Mouse (Mus musculus): ENCODE measurements around the gene Etaa1. TPM values are rescaled to one million over a fixed set of nuclear protein-coding genes. Genes with fewer than 3 reads are reported as not detected.
A peak's percentile ranks its signal among the peaks of the same experiment; 100 is the strongest.

Gene Etaa1
- 12.6 and 13.5 TPM in 2 replicates for polyA plus RNA-seq (2015; fragmentation: Nextera tagmentation; extraction: Ambion mirVana)

DNA sequence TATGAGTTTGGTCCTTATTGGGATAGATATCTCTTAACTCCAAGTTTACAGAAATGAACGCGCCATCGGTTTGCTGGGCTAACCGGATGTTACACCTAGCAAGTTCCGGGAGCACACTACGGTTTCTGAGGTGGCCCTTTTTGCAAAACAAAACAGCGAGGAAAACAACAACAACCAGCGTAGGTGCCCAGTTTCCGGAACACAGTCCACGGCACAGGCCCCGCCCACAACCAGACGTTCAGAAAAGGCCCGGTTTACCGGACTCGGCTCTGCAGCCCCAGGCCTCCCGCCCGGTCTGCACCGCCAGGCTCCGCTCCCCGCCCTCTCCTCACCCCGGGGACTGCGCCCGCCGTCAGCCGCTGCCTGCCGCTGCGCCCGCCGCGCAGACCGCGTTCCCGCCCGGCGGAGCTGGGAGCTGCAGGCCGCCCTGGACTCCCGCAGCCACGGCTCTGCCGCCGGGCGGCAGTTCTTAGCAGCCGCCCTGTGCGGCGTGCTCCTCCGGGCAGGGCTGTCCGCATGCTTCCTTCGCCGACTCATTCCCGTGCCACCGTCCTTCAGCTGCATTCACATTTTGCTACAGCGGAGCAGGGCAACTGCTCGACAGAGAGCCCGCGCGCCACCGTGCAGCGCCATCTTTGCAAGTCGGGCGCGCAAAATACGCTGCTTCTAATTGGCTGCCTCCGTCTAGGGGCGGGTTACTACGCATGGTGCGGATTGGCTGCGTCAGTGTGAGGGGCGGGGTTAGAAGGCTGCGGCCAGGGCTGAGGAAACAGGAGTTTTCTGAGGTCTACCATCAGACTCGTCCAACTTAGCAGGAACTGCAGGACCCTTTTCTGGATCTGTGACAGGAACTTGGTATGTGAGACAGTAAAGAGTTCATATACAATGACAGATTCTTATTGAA, at the start of gene Etaa1:
Etaa1 (minus strand) TSS at position 645 of the 904 bp plus-strand sequence.
- no peaks in the 10 kb centered on the region for H3K4me1 ChIP-seq
- peak within 1 kb of the TSS; percentile 97 for H3K4me3 ChIP-seq
- H3K4me2 ChIP-seq, result peak within 1 kb of the TSS; percentile 71
- ATAC-seq (ENCODE audit: insufficient number of reproducible peaks, insufficient read depth, low FRiP score, low TSS enrichment, low read depth), result peak; percentile 100
- H3K27ac ChIP-seq, result peak within 1 kb of the TSS; percentile 98
- no peaks in the 10 kb centered on the region for H3K27me3 ChIP-seq
- under 1% methylated on average over 69 of the region's 69 CpGs for WGBS
- peak within 1 kb of the TSS; percentile 97 for H3K9ac ChIP-seq
- H3K9me3 ChIP-seq, result no peaks in the 10 kb centered on the region
- peaks cover 18% of the 10 kb centered on the region for H3K36me3 ChIP-seq

DNA sequence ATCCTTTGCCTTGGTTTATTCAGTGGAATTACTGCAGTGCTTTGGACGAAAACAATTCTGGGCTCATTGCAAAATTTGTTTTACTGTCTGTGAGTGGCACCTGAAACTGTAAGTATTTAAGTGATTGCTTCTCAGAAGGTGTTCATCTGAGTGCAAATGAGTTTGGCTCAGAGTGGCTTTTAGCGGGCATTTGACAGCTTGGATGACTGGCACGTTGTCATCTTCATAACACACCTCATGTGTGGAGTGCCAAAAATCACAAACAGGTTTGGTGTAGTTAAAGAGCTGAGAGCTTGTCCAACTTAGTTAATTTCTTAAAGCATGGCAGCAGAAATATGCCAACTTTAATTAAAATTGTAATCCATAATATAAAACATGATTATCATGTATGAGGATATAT, 40.5 kb upstream of the Etaa1 start:
- no peak for ATAC-seq (ENCODE audit: insufficient number of reproducible peaks, insufficient read depth, low FRiP score, low TSS enrichment, low read depth)
- 74% methylated on average over 3 of the region's 3 CpGs for WGBS
- H3K9ac ChIP-seq, result no peak overlapping the region

DNA sequence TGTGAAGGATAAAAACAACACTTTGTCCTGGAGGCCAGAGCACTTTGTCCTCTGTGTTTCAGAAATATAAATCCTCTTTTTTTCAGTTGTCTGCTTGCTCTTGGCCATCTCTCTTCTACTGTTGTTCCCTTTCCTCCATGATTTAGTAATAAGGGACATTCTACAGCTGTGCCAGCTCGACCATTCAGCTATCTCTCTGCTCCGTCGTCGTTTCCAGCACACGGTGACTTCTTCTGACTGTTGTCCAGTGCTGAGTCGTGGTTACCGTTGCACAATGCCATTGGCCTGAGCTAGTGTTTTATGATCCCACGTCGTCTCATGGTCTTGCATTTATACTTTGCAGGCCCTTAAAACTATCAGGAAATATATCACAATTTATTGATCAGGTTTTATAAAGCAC, 38.6 kb upstream of the Etaa1 start:
- Histone ChIP-seq H3K36me3 (no peaks in the 10 kb centered on the region), H3K4me3 (no peak overlapping the region), H3K4me1 (no peaks in the 10 kb centered on the region), H3K9me3 (no peaks in the 10 kb centered on the region), H3K27me3 (no peaks in the 10 kb centered on the region), H3K9ac (no peak overlapping the region), H3K27ac (no peak overlapping the region), H3K4me2 (no peak overlapping the region)
- WGBS, result 87% methylated on average over 9 of the region's 9 CpGs
- no peak for ATAC-seq (ENCODE audit: insufficient number of reproducible peaks, insufficient read depth, low FRiP score, low TSS enrichment, low read depth)

More for the DNA sequence above, 40.5 kb upstream of the Etaa1 start:
- Histone ChIP-seq H3K27me3 (no peaks in the 10 kb centered on the region), H3K9me3 (no peaks in the 10 kb centered on the region), H3K27ac (no peak overlapping the region), H3K4me2 (no peak overlapping the region), H3K4me3 (no peak overlapping the region), H3K36me3 (no peaks in the 10 kb centered on the region), H3K4me1 (no peaks in the 10 kb centered on the region)

DNA sequence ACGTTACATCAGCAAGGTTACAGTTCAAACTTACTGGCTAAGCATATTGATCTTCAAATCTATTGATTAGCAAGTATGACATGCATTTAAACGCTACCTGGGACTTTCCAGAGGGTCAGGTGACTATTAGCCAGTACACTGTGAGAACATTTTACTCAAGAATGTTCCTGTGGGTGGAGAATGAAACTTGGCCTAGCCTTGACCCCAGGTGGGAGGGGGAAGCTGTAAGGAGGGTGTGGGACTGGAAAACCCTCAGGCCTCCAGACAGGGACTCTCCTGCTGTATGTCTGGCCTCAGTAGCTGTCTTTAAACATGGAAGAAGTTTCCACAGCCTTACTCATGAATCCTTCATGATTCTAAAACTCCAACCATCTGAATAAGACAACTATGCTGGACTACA, 29.7 kb upstream of the Etaa1 start:
- 83% methylated on average over 2 of the region's 2 CpGs for WGBS
- Histone ChIP-seq H3K4me2 (no peak overlapping the region), H3K4me1 (no peaks in the 10 kb centered on the region)

DNA sequence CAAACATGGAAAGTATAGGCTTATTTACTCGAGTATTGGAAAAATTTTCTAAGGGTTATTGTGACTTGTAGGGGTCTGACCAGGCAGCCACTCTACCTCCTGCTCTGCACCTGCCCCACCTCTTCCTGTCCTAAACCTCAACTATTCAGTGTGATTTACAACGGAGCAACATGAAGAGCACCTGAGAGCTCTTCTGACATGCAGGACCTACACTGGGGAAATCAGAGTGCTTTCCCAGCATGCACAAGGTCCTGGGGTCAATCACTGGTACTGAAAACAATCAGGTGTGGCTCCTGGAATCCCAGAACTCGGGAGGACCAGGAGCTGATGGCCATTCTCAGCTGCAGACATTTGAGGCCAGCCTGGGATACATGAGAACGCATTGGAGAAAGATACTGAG, 27.6 kb upstream of the Etaa1 start:
- H3K36me3 ChIP-seq, result no peaks in the 10 kb centered on the region
- no peaks in the 10 kb centered on the region for H3K27me3 ChIP-seq
- no peak overlapping the region for H3K9ac ChIP-seq
- 59% methylated on average over 4 of the region's 4 CpGs for WGBS
- no peaks in the 10 kb centered on the region for H3K9me3 ChIP-seq
- H3K27ac ChIP-seq, result no peak overlapping the region
- no peak overlapping the region for H3K4me3 ChIP-seq
- no peaks in the 10 kb centered on the region for H3K4me1 ChIP-seq
- ATAC-seq (ENCODE audit: insufficient number of reproducible peaks, insufficient read depth, low FRiP score, low TSS enrichment, low read depth), result no peak
- no peak overlapping the region for H3K4me2 ChIP-seq

More for the DNA sequence above, 29.7 kb upstream of the Etaa1 start:
- Histone ChIP-seq H3K27me3 (no peaks in the 10 kb centered on the region), H3K36me3 (no peaks in the 10 kb centered on the region), H3K9ac (no peak overlapping the region), H3K4me3 (no peak overlapping the region), H3K27ac (no peak overlapping the region), H3K9me3 (no peaks in the 10 kb centered on the region)
- ATAC-seq (ENCODE audit: insufficient number of reproducible peaks, insufficient read depth, low FRiP score, low TSS enrichment, low read depth), result no peak

DNA sequence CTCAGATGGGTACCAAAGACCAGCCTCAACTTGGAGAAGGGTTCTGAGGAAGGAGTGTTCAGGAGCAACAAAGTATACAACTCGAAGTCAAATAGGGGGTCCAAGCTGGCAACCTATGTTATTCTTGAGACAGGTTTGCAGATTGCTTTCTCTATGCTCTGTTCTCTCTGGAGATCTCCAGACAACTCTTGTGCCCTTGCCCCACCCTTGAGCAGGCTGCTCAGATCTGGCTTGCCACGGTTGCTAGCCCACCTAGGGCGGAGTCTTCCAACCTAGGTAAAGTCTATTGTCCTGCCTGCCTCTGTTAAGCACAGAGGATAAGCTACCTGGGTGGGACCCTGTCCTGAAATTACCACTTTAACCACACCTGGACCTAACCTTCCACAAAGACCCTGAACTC, 21.9 kb upstream of the Etaa1 start:
- Histone ChIP-seq H3K4me3 (no peak overlapping the region), H3K9ac (no peak overlapping the region), H3K4me1 (no peaks in the 10 kb centered on the region), H3K36me3 (no peaks in the 10 kb centered on the region), H3K27ac (no peak overlapping the region), H3K4me2 (no peak overlapping the region), H3K9me3 (no peaks in the 10 kb centered on the region), H3K27me3 (no peaks in the 10 kb centered on the region)
- ATAC-seq (ENCODE audit: insufficient number of reproducible peaks, insufficient read depth, low FRiP score, low TSS enrichment, low read depth), result no peak
- 62% methylated on average over 3 of the region's 3 CpGs for WGBS

DNA sequence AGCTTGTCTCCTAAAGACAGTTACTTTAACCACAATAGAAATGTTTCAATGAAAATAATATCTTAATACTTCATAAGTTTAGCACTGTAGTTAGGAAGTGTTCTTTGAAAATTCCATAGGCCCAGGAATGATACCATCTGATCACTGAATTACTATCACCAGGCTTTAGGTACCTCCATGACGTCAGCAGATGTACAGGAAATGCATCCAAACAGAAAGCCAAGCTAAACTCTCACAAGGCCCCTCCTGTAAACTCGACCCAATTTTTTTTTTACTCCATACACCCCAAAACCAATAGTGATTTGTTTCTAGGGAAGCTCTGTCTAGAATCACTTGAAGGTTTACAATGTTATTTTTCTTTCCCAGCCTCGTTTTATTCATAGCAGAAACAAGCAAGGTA, 884 bp downstream of the Etaa1 start:
- H3K36me3 ChIP-seq, result peaks cover 18% of the 10 kb centered on the region
- no peaks in the 10 kb centered on the region for H3K4me1 ChIP-seq
- H3K27ac ChIP-seq, result peak overlapping the region; percentile 98
- peak overlapping the region; percentile 97 for H3K9ac ChIP-seq
- H3K27me3 ChIP-seq, result no peaks in the 10 kb centered on the region
- H3K9me3 ChIP-seq, result no peaks in the 10 kb centered on the region
- H3K4me3 ChIP-seq, result peak overlapping the region; percentile 97
- H3K4me2 ChIP-seq, result peak overlapping the region; percentile 71
- WGBS, result under 1% methylated on average over 3 of the region's 3 CpGs
- no peak for ATAC-seq (ENCODE audit: insufficient number of reproducible peaks, insufficient read depth, low FRiP score, low TSS enrichment, low read depth)

DNA sequence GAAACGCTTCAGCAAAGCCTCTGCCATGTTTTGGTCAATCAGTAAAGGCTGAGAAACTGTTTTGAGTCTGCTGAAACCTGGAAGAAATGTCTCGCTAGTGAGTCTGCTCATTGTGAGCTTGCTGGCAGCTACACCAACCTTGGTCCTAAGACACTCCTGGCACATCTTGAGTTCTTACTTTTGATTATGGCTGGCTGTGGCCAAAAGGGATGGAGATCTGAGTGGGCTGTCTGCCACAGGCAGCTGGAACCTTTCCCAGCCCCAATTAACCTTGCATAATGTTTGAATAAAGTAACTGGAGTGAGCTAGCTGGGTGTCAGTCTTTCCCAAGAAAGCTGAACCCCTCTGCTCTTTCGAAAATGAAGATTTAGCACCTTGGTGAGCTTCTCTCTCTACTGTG, 2.3 kb downstream of the Etaa1 start:
- WGBS, result 91% methylated on average over 3 of the region's 3 CpGs
- H3K36me3 ChIP-seq, result peaks cover 31% of the 10 kb centered on the region

DNA sequence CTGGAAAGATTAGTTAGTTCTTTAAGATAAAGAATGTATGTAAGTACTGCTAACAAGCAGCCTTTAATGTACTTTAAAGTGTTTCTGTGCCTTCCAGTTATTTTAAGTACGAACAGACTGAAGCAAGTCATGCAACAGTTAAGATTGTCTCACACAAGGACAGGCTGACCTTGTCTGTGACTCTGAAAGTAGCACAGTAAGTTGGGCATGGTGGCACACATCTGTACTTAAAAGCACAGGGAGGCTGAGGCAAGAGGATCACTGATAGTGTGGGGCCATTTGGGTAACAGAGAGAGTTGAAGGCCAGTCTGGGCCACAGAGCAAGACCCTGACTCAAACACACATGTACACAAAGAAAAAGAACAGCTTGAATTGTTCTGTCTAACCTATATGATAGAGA, 14.5 kb downstream of the Etaa1 start:
- H3K27ac ChIP-seq, result no peak overlapping the region
- H3K9me3 ChIP-seq, result no peaks in the 10 kb centered on the region
- H3K4me3 ChIP-seq, result no peak overlapping the region
- H3K9ac ChIP-seq, result no peak overlapping the region
- no peak overlapping the region for H3K4me2 ChIP-seq
- 100% methylated on average over 1 of the region's 1 CpGs for WGBS
- H3K27me3 ChIP-seq, result no peaks in the 10 kb centered on the region
- H3K36me3 ChIP-seq, result peaks cover 18% of the 10 kb centered on the region
- H3K4me1 ChIP-seq, result peaks cover 2% of the 10 kb centered on the region; the same call in 1 of the 2 replicates
- no peak for ATAC-seq (ENCODE audit: insufficient number of reproducible peaks, insufficient read depth, low FRiP score, low TSS enrichment, low read depth)

More for the DNA sequence above, 2.3 kb downstream of the Etaa1 start:
- H3K27ac ChIP-seq, result no peak overlapping the region
- H3K9ac ChIP-seq, result no peak overlapping the region
- ATAC-seq (ENCODE audit: insufficient number of reproducible peaks, insufficient read depth, low FRiP score, low TSS enrichment, low read depth), result no peak
- H3K4me2 ChIP-seq, result no peak overlapping the region
- H3K4me3 ChIP-seq, result no peak overlapping the region
- H3K9me3 ChIP-seq, result no peaks in the 10 kb centered on the region
- no peaks in the 10 kb centered on the region for H3K4me1 ChIP-seq
- no peaks in the 10 kb centered on the region for H3K27me3 ChIP-seq

DNA sequence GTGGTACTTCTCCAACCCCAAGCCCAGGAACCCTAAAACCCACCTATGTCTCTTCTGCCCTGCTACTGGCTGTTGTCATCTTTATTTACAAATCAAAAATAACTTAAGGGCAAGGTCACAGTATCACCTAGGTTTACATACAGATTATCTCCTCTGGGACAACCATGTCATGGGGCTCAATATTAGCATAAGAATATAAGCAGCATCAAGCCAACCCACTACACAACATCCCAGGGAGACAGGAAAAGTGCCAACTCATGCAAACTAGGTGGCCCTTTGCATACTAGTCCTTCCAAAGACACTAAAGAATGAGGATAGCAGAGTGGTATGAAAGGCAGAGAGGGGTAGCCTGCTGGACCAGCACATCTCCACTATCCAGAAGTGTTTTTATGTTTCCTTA, 15.7 kb downstream of the Etaa1 start:
- H3K27me3 ChIP-seq, result no peaks in the 10 kb centered on the region
- no peak for ATAC-seq (ENCODE audit: insufficient number of reproducible peaks, insufficient read depth, low FRiP score, low TSS enrichment, low read depth)
- H3K9ac ChIP-seq, result no peak overlapping the region
- no peak overlapping the region for H3K27ac ChIP-seq
- H3K4me2 ChIP-seq, result no peak overlapping the region
- H3K9me3 ChIP-seq, result no peaks in the 10 kb centered on the region
- H3K36me3 ChIP-seq, result peaks cover 17% of the 10 kb centered on the region
- H3K4me3 ChIP-seq, result no peak overlapping the region
- no peaks in the 10 kb centered on the region for H3K4me1 ChIP-seq

DNA sequence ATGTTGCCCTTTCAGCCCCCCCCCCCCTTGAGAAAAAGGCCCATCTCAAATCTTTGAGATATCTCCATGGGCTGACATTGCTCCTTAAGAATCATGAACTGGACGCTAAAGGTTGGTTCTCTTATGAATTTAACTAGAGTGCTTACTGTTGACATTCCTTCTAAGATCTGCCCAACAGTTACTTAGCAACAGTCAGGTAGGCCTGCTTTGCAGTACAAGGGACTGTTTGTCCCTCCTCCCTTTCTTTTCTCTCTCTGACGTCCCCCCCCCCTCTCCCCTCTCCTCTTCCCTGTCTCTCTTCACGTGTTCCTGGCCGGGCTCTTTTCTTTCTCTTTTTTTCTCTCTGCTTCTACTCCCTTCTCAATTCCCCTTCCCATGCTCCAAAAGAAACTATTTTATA, 35.8 kb downstream of the Etaa1 start:
- H3K4me1 ChIP-seq, result no peaks in the 10 kb centered on the region
- no peak overlapping the region for H3K4me2 ChIP-seq
- H3K27me3 ChIP-seq, result no peaks in the 10 kb centered on the region
- H3K4me3 ChIP-seq, result no peak overlapping the region
- no peak overlapping the region for H3K27ac ChIP-seq
- ATAC-seq (ENCODE audit: insufficient number of reproducible peaks, insufficient read depth, low FRiP score, low TSS enrichment, low read depth), result no peak
- no peaks in the 10 kb centered on the region for H3K9me3 ChIP-seq
- no peaks in the 10 kb centered on the region for H3K36me3 ChIP-seq
- H3K9ac ChIP-seq, result no peak overlapping the region
- 59% methylated on average over 4 of the region's 4 CpGs for WGBS

DNA sequence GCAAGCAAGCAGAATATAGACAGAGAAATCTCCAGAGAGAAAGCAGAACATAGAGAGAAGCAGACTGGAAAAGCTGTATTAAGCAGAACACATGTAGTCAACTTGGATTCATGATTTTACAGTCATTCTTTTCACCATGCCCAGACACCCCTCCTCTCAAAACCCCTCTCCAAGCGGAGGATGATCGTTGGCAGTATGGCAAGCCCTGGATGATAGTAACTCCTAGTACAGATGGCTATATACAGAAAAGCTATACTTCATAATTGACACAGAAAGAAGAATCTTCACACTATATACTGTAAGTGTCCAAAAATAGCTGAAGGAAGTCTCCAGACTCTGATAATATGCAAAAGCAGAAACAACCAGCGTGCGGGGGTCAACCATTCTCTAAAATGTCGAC, 36.6 kb downstream of the Etaa1 start:
- H3K4me1 ChIP-seq, result no peaks in the 10 kb centered on the region
- ATAC-seq (ENCODE audit: insufficient number of reproducible peaks, insufficient read depth, low FRiP score, low TSS enrichment, low read depth), result no peak
- H3K27me3 ChIP-seq, result no peaks in the 10 kb centered on the region
- H3K9ac ChIP-seq, result no peak overlapping the region
- no peak overlapping the region for H3K27ac ChIP-seq
- 87% methylated on average over 5 of the region's 5 CpGs for WGBS
- no peaks in the 10 kb centered on the region for H3K36me3 ChIP-seq
- H3K4me2 ChIP-seq, result no peak overlapping the region
- no peaks in the 10 kb centered on the region for H3K9me3 ChIP-seq
- H3K4me3 ChIP-seq, result no peak overlapping the region

Measured in embryonic facial prominence, embryonic 13.5 days (tissue).